Mouse (Mus musculus) lung, embryonic 14.5 days (tissue): ENCODE results near the gene Icam5. TPM values are rescaled to one million over a fixed set of nuclear protein-coding genes. Genes with fewer than 3 reads are reported as not detected.
"Not testable (repeated sequence)": the region's sequence is repeated elsewhere in the genome, so short reads cannot be mapped to it uniquely, and the experiment has no call there.

Experiments used
- ATAC-seq: fragments of 200-750 bp; cut with Nextera tagmentation; 2 replicates; pipeline ENCODE4 v1.8.0; 2017; ENCODE audit warnings: mild to moderate bottlenecking, moderate TSS enrichment, moderate library complexity; ENCODE audit not compliant: insufficient read depth
- DNase-seq: peaks from one replicate; pipeline ENCODE4 v3.0.0-alpha.2; 2015
- H3K27ac ChIP-seq: fragments of 300-500 bp; sonication (generic); 2 replicates; pipeline ENCODE4 v1.5.1; 2014; ENCODE audit warnings: low read depth, mild to moderate bottlenecking, moderate library complexity
- H3K27me3 ChIP-seq: fragments of 300-500 bp; sonication (generic); 2 replicates; pipeline ENCODE4 v1.6.1; 2014; ENCODE audit warnings: low read length, control low read depth; ENCODE audit not compliant: insufficient read depth
- H3K36me3 ChIP-seq: fragments of 300-500 bp; sonication (generic); 2 replicates; pipeline ENCODE4 v1.6.1; 2014; ENCODE audit warnings: control low read depth; ENCODE audit not compliant: insufficient read depth
- H3K4me1 ChIP-seq: fragments of 300-500 bp; sonication (generic); 2 replicates; pipeline ENCODE4 v1.6.1; 2014; ENCODE audit warnings: antibody characterized with exemption, control low read depth; ENCODE audit not compliant: insufficient read depth
- H3K4me2 ChIP-seq: fragments of 300-500 bp; sonication (generic); 2 replicates; pipeline ENCODE4 v1.6.1; 2014; ENCODE audit warnings: mild to moderate bottlenecking
- H3K4me3 ChIP-seq: fragments of 300-500 bp; sonication (generic); 2 replicates; pipeline ENCODE4 v1.5.1; 2014; ENCODE audit warnings: low read depth, low read length
- H3K9ac ChIP-seq: fragments of 300-500 bp; sonication (generic); 2 replicates; pipeline ENCODE4 v1.6.1; 2014
- H3K9me3 ChIP-seq: fragments of 300-500 bp; sonication (generic); 2 replicates; pipeline ENCODE4 v1.6.1; 2016; ENCODE audit warnings: low read depth, low read length, control low read depth
- CTCF ChIP-seq: IDR thresholded peaks from 2 replicates; pipeline ENCODE4 v1.5.1; 2016; ENCODE audit warnings: antibody characterized with exemption, low read depth
- WGBS: fragments of 180-500 bp; shearing (Covaris S2); extraction: QIAGEN DNeasy Blood & Tissue Kit; methylation state at CpG from one replicate; pipeline ENCODE4 v1.1.7; 2014; 5-methylcytosine and 5-hydroxymethylcytosine counted together
- polyA plus RNA-seq: library from polyadenylated mRNA; unstranded; fragments of >200 nt; fragmentation: Nextera tagmentation; extraction: Ambion mirVana; gene quantifications from 2 replicates; pipeline ENCODE4 v1.2.1, GENCODE M21; 2014

Gene Icam5
- polyA plus RNA-seq, 1 experiment from 2014 or later = 0.09 TPM

- Histone ChIP-seq H3K9me3 (no peaks in the 10 kb centered on the region), H3K4me1 (no peaks in the 10 kb centered on the region), H3K4me3 (peak within 1 kb of the TSS; percentile 78), H3K36me3 (peaks cover 31% of the 10 kb centered on the region), H3K27me3 (no peaks in the 10 kb centered on the region), H3K9ac (peak within 1 kb of the TSS; percentile 85), H3K27ac (peak within 1 kb of the TSS; percentile 84), H3K4me2 (peak within 1 kb of the TSS; percentile 89)
- ATAC-seq (peak; percentile 88), DNase-seq (peak; percentile 96)
- WGBS = under 1% methylated on average over 72 of the region's 72 CpGs
- TF ChIP-seq CTCF = no peak
Observed at GRCm38 (mm10) chr9:21002627-21003551, 29.0 kb upstream of the Icam5 start, which contains the start of gene Mrpl4. TSS of gene Mrpl4 (plus strand) at chr9:21002738.

GRCm38 (mm10) chr9:21007313-21007952 lies 24.4 kb upstream of the Icam5 start:
- no peaks in the 10 kb centered on the region for H3K27me3 ChIP-seq
- H3K4me3 ChIP-seq = no peak overlapping the region
- no peaks in the 10 kb centered on the region for H3K9me3 ChIP-seq
- H3K4me2 ChIP-seq = no peak overlapping the region
- no peaks in the 10 kb centered on the region for H3K4me1 ChIP-seq
- no peak for TF ChIP-seq CTCF
- no peak overlapping the region for H3K9ac ChIP-seq
- WGBS = 92% methylated on average over 10 of the region's 10 CpGs
- H3K36me3 ChIP-seq = peaks cover 45% of the 10 kb centered on the region
- H3K27ac ChIP-seq = no peak overlapping the region
- no peak for ATAC-seq
- DNase-seq = no peak

- WGBS = 79% methylated on average over 7 of the region's 7 CpGs
- Histone ChIP-seq H3K4me2 (no peak overlapping the region), H3K9ac (no peak overlapping the region)
Observed at GRCm38 (mm10) chr9:21008007-21008406, 23.9 kb upstream of the Icam5 start.

GRCm38 (mm10) chr9:21010362-21010761 lies 21.5 kb upstream of the Icam5 start:
- ATAC-seq (no peak), DNase-seq (peak; percentile 50)
- no peak for TF ChIP-seq CTCF
- Histone ChIP-seq H3K4me1 (no peaks in the 10 kb centered on the region; the same call in 1 of the 2 replicates), H3K9me3 (no peaks in the 10 kb centered on the region), H3K27me3 (peaks cover 7% of the 10 kb centered on the region; the same call in 1 of the 2 replicates), H3K4me2 (no peak overlapping the region), H3K4me3 (no peak overlapping the region), H3K9ac (no peak overlapping the region), H3K27ac (no peak overlapping the region), H3K36me3 (peaks cover 35% of the 10 kb centered on the region)
- WGBS = 30% methylated on average over 2 of the region's 2 CpGs

More at GRCm38 (mm10) chr9:21008007-21008406, 23.9 kb upstream of the Icam5 start:
- H3K9me3 ChIP-seq = no peaks in the 10 kb centered on the region
- H3K27me3 ChIP-seq = no peaks in the 10 kb centered on the region
- no peak overlapping the region for H3K27ac ChIP-seq
- peak; percentile 21; the same call in 1 of the 2 replicates for TF ChIP-seq CTCF
- no peak for ATAC-seq
- H3K4me3 ChIP-seq = no peak overlapping the region
- H3K36me3 ChIP-seq = peaks cover 45% of the 10 kb centered on the region
- H3K4me1 ChIP-seq = no peaks in the 10 kb centered on the region
- no peak for DNase-seq

- H3K4me2 ChIP-seq, H3K9me3 ChIP-seq, DNase-seq, H3K4me1 ChIP-seq, H3K9ac ChIP-seq, H3K27ac ChIP-seq, H3K4me3 ChIP-seq, ATAC-seq: not testable (repeated sequence)
- TF ChIP-seq CTCF = 0 out of 2 replicates have a peak, but pooled peaks have one; percentile 4
- peaks cover 31% of the 10 kb centered on the region for H3K36me3 ChIP-seq
- peaks cover 14% of the 10 kb centered on the region for H3K27me3 ChIP-seq
- 70% methylated on average over 9 of the region's 9 CpGs for WGBS
Observed at GRCm38 (mm10) chr9:21010939-21011541, 20.8 kb upstream of the Icam5 start.

- Histone ChIP-seq H3K9me3 (no peaks in the 10 kb centered on the region), H3K4me3 (no peak overlapping the region), H3K36me3 (peaks cover 24% of the 10 kb centered on the region), H3K4me1 (no peaks in the 10 kb centered on the region; the same call in 1 of the 2 replicates), H3K9ac (no peak overlapping the region), H3K4me2 (0 out of 2 replicates have a peak overlapping the region, but pooled peaks have one; percentile 4), H3K27ac (peak overlapping the region; percentile 61), H3K27me3 (peaks cover 21% of the 10 kb centered on the region)
- no peak for TF ChIP-seq CTCF
- ATAC-seq (peak; percentile 57), DNase-seq (peak; percentile 70)
- WGBS = 33% methylated on average over 5 of the region's 5 CpGs
Observed at GRCm38 (mm10) chr9:21011846-21012312, 20.0 kb upstream of the Icam5 start.
